Mouse (Mus musculus): Measurements from ENCODE around the gene Gm7073.

DNA sequence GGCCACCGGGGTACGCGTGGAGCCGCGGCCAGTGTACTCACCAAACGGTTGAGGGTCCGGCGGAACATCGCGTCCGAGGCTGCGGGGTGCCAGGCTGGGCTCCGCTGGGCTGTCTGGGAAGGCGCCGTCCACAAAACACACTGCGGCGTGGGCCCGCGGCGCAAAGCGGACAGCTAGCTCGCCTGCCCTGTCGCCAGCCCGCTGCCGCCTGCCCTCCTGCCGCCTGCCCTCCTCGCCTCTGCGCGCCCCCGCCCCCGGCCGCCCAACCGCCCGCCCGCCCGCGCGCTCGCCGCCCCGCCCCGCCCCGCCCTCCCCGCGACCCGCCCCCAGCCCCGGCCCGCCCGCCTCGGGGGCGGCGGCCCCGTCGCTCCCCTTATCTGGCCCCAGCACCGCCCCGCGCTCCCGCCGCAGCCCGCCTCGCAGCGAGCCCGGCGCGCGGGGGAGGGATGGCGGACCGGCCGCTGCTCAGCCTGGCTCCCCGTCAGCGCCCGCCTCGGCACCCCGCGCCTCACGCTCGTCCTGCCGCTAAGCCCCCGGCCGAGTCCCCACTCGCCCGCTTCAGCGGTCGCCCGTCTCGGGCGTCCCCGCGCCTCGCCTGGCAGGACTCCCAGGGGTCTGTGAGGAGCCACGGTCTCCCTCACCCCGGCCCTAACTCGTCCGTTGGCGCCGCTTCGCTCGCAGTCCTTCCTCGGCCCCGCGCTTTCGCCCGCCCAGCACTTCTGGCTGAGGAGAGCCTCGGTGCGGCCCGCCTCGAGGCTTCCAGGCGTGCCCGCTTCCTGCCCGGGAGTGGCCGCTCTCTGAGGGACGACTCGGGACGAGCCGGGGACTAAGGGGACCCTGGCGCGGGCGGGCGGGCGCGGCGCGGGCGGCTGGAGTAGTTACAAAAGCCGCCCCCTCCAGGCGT lies 135.0 kb downstream of the Gm7073 start:
- no peak for TF ChIP-seq POLR2A (IDR thresholded peaks at IDR 0.05; ENCODE audit: insufficient read depth, low read depth, low read length)
- no peak for TF ChIP-seq CTCF (IDR thresholded peaks at IDR 0.05; ENCODE audit: insufficient read depth, low read depth, low read length)

Data from olfactory bulb, adult 2 months (tissue).